Mouse (Mus musculus) natural killer cell, adult 2 months (primary cell): ENCODE measurements at regions not wholly inside any gene's neighbourhood (a gene's known extent, or its start where the extent isn't known, plus 50 kb on each side); places are given as distances from the start of the nearest gene placed in this dataset.

Source experiments
- DNase-seq, 2 experiments: peaks; one replicate each; pipeline ENCODE4 v3.0.0; 2022; ENCODE audit warnings: low spot score in 2 of 2

- DNase-seq = no peak
These were observed 183.8 kb downstream of the Dthd1 start for GRCm38 (mm10) chr5:62997464-62997863.

- no peak for DNase-seq
These were observed 220.8 kb downstream of the Dthd1 start for GRCm38 (mm10) chr5:63034446-63034845.

DNA sequence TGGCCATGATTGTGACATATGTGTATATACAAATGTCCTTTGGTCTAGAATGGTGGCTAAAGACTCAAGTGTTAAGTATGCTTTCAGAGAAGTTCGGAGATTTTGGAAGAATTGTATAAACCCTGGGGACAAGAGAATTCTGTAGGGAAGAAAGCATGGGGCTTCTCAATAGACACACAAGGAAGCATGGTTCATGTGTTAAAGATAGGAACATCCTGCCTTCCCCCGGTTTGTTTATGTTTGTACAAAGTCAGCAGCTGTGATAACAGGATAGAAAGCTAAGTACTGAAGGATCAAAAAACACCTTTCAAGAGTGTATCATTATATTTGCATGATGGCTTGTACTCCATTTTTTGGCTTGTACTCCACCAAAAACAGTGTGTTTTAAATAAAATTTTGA, 232.1 kb downstream of the Dthd1 start:
- no peak for DNase-seq

DNA sequence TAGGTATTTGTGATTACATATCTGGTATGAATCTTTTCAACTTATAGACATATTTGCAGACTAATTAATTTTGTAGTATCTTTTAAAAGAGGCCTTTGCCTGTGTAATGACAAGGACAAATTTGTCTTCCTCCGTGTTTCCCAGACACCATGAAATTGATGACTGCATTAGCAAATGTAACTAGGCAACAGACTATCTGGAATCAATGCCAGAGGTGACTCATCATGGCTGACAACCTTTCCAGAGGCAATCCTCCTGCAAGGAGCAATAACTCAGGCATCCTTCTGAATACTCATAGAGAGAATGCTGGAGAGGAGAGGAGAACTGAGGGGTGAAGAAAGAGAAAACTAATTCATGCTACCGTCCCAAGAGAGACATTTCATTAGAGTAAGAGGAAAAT, 249.7 kb downstream of the Dthd1 start:
- no peak for DNase-seq

GRCm38 (mm10) chr5:63066872-63067271, 253.2 kb downstream of the Dthd1 start:
- no peak for DNase-seq

GRCm38 (mm10) chr5:63098129-63098528, 284.5 kb downstream of the Dthd1 start:
- DNase-seq = no peak

GRCm38 (mm10) chr5:63132552-63132951, 318.9 kb downstream of the Dthd1 start:
- no peak for DNase-seq

DNA sequence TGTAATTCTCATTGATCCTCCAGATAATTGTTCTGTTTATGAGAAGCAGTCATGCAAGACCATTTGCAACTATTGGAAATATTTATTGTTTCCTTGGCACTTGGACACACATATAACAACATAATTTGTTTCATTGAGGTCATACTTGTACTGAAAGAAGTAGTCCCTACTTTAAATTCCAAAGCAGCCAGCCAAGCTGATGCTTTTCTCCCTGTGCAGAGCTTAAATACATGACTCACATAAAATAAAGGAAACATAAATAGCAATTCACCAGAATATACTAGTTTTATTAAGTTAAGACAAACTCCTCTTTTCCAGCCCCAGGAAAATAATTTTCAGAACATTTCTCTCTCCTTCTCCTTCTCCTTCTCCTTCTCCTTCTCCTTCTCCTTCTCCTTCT, 324.3 kb downstream of the Dthd1 start:
- no peak for DNase-seq

DNA sequence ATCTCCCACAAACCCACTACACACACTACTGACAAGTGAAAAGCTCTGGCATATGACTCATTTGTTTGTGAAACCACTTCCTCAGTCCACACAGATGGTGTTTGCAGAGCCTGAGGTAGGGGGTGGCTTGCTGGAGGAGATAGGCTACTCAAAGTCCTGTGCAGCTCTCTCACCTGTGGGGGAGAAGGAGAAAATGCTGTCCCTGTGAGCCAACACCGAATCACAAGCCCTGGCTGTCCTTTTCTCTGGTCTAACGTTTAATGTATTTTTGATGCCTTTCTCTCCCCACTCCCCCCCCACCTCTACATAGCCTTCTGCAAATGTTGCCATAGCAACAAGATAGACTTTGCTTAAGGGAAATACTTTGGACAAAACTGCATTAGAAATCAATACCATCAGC, 356.1 kb downstream of the Dthd1 start:
- DNase-seq = peak in 1 of 2 experiments; percentile 1

DNA sequence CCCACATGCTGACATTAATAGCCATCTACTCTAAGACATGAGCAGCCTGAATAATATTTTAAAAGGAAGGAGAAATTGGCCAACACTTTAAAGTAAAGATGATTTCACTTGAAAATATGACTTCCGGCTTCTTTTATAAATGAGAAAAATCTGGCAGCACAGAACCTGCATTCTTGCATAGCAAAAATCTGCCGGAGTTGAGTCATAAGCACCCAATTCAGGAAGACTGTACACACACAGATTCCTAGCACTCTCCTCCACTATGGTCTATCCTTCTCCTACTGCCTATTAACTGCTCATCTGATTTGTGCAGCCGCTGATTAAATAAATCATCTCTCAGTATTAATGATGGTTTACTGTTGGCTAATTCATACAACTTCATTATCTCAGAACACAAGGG, 356.9 kb downstream of the Dthd1 start:
- DNase-seq = no peak

GRCm38 (mm10) chr5:63213381-63213780, 399.8 kb downstream of the Dthd1 start:
- no peak for DNase-seq

GRCm38 (mm10) chr5:63219467-63219866, 405.8 kb downstream of the Dthd1 start:
- no peak for DNase-seq

- DNase-seq = no peak
These were observed 386.3 kb upstream of the Nwd2 start for GRCm38 (mm10) chr5:63262568-63262967.
